Mouse (Mus musculus) left cerebral cortex, postnatal 36 days (tissue): ENCODE results near the gene Pfdn2. TPM values are rescaled to one million over a fixed set of nuclear protein-coding genes. Genes with fewer than 3 reads are reported as not detected.
A peak's percentile ranks its signal among the peaks of the same experiment; 100 is the strongest.

Source experiments
- DNase-seq, 2 experiments: peaks; one replicate each; pipeline ENCODE4 v3.0.0; 2021 to 2022; ENCODE audit warnings: low spot score in 2 of 2, mixed read lengths in 1 of 2
- intact Hi-C: fragments of 180-260 bp; cut with DNase I; formaldehyde crosslinking; loops from one replicate; pipeline ENCODE4 v1.15.1; 2025
- total RNA-seq, 2 experiments: library from RNA; stranded (reverse); gene quantifications; 2 replicates each; pipeline ENCODE4 v1.2.3; 2021

Gene Pfdn2
- total RNA-seq, 2 experiments from 2014 or later: 161 to 185 TPM

DNA sequence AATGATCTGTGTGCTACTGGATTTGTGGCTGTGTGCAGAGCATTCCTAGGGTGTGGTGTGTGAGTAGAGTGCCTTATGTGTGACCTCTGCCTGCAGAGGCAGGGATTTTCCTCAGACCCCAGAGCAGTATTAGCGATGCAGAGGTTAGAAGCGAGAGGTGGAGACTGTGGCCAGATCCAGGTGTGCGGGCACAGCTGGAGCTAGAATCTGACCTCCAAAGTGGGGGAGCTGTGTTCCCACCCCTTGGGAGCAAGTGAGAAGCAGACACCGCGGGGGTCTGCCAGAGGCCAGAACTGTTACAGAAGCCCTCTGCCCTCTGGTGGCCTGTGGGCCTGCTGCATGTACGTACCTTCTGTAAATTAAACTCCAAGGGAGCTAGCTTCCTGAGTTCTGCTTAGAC, 41.6 kb downstream of the Pfdn2 start:
- intact Hi-C loops: no loop called here
- no peak for DNase-seq

DNA sequence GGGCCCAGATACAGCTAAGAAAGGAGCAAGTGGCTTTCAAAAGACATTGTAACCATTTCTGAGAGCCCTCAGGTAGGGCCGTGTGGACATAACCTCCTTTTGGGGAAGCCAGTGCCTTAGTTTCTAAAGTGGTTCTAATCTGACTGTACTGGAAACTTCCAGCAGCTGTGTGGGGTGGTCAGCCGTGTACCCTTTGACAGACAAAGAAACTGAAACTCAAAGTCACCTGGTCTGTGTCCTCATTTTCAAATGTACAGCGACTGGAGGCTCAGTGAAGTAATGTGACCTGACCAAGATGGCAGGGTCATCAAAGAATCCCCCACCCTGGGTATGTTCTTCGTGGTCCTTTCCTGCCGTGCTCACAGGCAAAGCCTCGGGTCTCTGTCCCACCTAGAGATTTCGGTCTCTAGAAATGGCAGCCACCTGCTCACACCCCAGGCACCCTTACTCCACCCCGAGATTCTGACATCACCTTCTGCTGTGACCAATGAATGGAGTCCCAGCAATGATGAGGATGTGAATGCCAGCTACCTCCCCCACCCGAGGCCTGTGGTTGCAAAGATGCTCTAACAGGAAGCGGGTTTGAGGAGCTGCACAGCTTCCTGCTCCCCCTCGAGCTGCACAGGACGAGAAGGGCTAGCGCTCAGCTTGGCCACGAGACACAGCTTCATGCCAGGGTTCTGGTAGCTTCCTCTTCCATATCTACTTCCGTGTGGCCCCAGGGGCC, 43.1 kb downstream of the Pfdn2 start, which contains the start of gene Arhgap30:
Gene Arhgap30 (plus strand): TSS at position 579 of the 727 bp plus-strand sequence.
- peak; percentile 16 to 19 for DNase-seq
- intact Hi-C loops: no loop called here

DNA sequence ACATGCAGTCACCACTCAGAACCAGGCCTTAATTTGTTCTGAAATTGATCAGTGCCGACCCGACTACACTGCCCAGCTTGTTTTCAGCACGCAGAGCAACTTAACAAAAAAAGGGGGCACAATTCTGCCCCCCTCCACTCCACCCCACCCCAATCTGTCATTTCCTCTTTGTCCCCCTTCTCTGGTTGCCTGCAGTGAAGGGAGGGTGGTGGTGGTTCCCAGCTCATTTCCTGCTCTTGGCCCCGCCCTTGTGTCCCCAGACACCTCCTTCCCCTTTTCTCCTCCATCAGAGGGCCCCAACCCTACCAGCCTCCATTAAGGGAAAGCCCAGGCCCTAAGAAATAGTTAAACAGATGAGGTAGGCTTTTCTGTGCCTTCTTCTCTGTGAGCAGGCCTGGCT, 44.6 kb downstream of the Pfdn2 start:
- intact Hi-C loops: no loop called here
- no peak for DNase-seq

DNA sequence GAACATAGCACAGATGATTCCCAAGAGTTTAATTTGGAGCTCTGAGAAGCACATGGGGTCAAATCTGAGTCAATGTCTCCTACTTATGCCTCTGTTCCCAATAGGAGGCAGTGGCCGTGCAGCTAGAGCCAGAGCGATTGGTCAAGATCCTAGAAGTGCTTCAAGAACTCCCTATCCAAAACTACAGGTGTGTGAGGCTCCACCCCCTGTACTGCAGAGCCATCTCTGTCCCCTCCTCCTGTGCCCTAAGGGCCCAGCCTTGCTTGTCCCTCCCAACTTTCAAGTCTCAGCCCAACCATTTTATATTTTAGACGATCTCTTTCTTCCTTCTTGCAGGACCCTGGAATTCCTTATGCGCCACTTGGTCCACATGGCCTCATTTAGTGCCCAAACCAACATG, 56.4 kb downstream of the Pfdn2 start:
- DNase-seq: no peak
- intact Hi-C loops: no loop called here

DNA sequence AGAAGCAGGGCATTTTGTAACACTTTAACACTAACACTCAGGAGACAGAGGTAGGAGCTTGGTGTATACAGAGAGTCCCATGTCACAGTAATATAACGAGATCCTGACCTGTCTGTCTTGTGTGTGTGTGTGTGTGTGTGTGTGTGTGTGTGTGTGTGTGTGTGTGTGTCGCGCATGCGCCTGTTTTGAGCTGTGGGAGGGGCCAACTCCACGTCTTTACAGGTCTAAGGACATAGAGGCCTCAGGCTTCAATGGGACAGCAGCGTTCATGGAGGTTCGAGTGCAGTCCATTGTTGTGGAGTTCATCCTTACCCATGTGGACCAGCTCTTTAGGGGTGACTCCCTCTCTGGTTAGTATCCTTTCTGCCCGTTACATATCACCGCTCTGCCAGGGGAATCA, 57.5 kb downstream of the Pfdn2 start:
- DNase-seq: no peak
- intact Hi-C loops: no loop called here

DNA sequence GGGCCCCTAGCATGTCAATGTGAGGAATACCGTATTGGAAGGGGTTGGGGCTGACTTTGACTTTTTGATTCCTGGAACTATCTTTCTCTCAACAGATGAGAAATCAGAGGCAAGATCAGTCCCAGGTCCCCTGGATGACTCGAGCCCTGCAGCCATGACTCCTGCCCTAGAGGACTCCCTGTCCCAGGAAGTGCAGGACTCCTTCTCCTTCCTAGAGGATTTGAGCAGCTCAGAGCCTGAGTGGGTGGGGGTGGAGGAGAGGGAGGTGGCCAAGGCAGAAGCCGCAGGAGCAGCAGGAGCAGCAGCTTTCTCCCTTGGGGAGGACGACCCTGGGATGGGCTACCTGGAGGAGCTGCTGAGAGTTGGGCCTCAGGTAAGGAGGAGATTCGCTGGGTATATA, 61.8 kb downstream of the Pfdn2 start:
- DNase-seq: no peak
- intact Hi-C loops: no loop called here

Other genes starting within 250 kb of the Pfdn2 start
- 1 to 10 TPM in 1 of 2 experiments, not detected in 1; 1.1 TPM for gene Cfap126, start 231.8 kb upstream of the Pfdn2 start, total RNA-seq
- 100 to 1,000 TPM; 200 to 204 TPM for gene Sdhc, start 195.1 kb upstream of the Pfdn2 start, total RNA-seq
- not detected for gene Mpz, start 195.0 kb upstream of the Pfdn2 start, total RNA-seq
- 100 to 1,000 TPM in 1 of 2 experiments, 10 to 100 TPM in 1; 95.1 to 123 TPM for gene Pcp4l1, start 149.4 kb upstream of the Pfdn2 start, total RNA-seq
- under 1 TPM in 1 of 2 experiments, not detected in 1; 0.17 TPM for gene Nr1i3, start 131.7 kb upstream of the Pfdn2 start, total RNA-seq
- gene Tomm40l, start 123.2 kb upstream of the Pfdn2 start, total RNA-seq: 10 to 100 TPM; 81.7 to 86.7 TPM
- gene Apoa2, start 120.6 kb upstream of the Pfdn2 start, total RNA-seq: 1 to 10 TPM; 1.8 to 2.3 TPM
- gene Fcer1g, start 111.3 kb upstream of the Pfdn2 start, total RNA-seq: 10 to 100 TPM; 13.5 to 13.8 TPM
- 10 to 100 TPM; 11.1 to 16.4 TPM for gene Adamts4, start 95.2 kb upstream of the Pfdn2 start, total RNA-seq
- gene Ndufs2, start 94.3 kb upstream of the Pfdn2 start, total RNA-seq: 100 to 1,000 TPM; 252 to 309 TPM
- 10 to 100 TPM; 63.6 to 64.6 TPM for gene B4galt3, start 75.3 kb upstream of the Pfdn2 start, total RNA-seq
- 10 to 100 TPM; 21.7 to 26.6 TPM for gene Ppox, start 64.5 kb upstream of the Pfdn2 start, total RNA-seq
- 10 to 100 TPM; 50.9 to 65.6 TPM for gene Usp21, start 57.7 kb upstream of the Pfdn2 start, total RNA-seq
- 100 to 1,000 TPM; 107 to 121 TPM for gene Ufc1, start 50.6 kb upstream of the Pfdn2 start, total RNA-seq
- 10 to 100 TPM; 36.9 to 41.3 TPM for gene Dedd, start 16.5 kb upstream of the Pfdn2 start, total RNA-seq
- 10 to 100 TPM; 39.6 to 48.0 TPM for gene Nit1, start within 50 bp of the Pfdn2 start, total RNA-seq
- 10 to 100 TPM in 1 of 2 experiments, 1 to 10 TPM in 1; 7.9 to 10.9 TPM for gene Klhdc9, start 15.1 kb downstream of the Pfdn2 start, total RNA-seq
- gene Nectin4, start 24.4 kb downstream of the Pfdn2 start, total RNA-seq: 1 to 10 TPM; 2.3 to 3.9 TPM
- 1 to 10 TPM; 1.7 to 1.8 TPM for gene Arhgap30, start 43.3 kb downstream of the Pfdn2 start, total RNA-seq
- gene Usf1, start 65.6 kb downstream of the Pfdn2 start, total RNA-seq: 100 to 1,000 TPM; 107 to 113 TPM
- 1 to 10 TPM; 1.1 to 1.9 TPM for gene Tstd1, start 73.2 kb downstream of the Pfdn2 start, total RNA-seq
- 1 to 10 TPM; 4.9 to 5.3 TPM for gene F11r, start 91.9 kb downstream of the Pfdn2 start, total RNA-seq
- 1 to 10 TPM; 4.2 to 5.9 TPM for gene Alyref2, start 157.8 kb downstream of the Pfdn2 start, total RNA-seq
- not detected for gene Itln1, start 189.6 kb downstream of the Pfdn2 start, total RNA-seq
- gene Cd244a, start 213.5 kb downstream of the Pfdn2 start, total RNA-seq: not detected